Mouse (Mus musculus) large intestine, adult 2 months (tissue): Measurements from ENCODE around the gene Vmn2r106. TPM values are rescaled to one million over a fixed set of nuclear protein-coding genes. Genes with fewer than 3 reads are reported as not detected.

Source experiments
- DNase-seq: peaks from one replicate; pipeline ENCODE4 v3.0.0-alpha.2; 2012; ENCODE audit warnings: low read depth, low spot score
- WGBS: fragments of 180-500 bp; shearing (Covaris S2); methylation state at CpG from one replicate; pipeline ENCODE4 v1.1.7; 2018; 5-methylcytosine and 5-hydroxymethylcytosine counted together
- polyA plus RNA-seq: library from polyadenylated mRNA; depleted of rRNA; stranded (reverse); fragments of >200 nt; gene quantifications from 2 replicates; pipeline ENCODE4 v1.2.3, GENCODE M21; 2012; rRNA removed

Gene Vmn2r106
- polyA plus RNA-seq = not detected in 2 replicates

DNA sequence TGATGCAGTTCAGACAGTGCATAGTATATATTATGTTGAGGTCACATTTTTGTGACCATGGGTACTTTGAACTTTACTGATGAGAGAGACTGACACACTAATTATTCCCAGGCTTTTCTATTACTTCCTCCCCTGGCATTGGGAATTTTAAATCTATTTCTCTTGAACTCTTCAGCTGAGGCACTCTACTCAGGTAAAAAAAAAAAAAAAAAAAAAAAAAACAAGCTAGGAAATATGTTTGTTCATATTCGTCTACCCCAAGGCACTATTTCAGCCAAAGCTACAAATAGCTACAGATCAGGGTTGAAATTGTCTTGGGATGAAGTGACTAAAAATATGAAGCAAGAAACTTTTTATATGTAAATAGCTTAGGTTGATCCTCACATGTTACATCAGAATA, at the start of gene Vmn2r106:
Gene Vmn2r106, minus strand, starts transcription at position 101 of the 400 bp plus-strand sequence.
- WGBS = 61% methylated on average over 1 of the region's 1 CpGs
- no peak for DNase-seq

DNA sequence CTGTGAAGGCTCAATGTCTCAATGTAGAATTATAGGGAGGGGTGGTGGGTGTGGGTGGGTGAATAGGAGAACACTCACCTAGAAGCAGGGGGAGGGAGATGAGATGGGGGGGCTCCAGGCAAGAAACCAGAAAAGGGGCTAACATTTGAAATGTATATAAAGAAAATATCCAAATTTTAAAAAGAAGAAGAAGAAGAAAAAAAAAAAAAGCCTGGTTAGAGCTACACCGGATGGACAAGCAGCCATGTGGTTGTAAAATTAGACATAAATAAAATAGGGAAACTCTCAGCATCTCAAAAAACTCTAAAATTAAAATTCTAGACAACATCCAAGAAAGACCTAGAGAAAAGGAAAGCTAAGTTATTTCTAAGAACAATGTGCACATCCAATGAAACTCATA, 20.4 kb upstream of the Vmn2r106 start:
- 97% methylated on average over 1 of the region's 1 CpGs for WGBS
- DNase-seq = no peak

DNA sequence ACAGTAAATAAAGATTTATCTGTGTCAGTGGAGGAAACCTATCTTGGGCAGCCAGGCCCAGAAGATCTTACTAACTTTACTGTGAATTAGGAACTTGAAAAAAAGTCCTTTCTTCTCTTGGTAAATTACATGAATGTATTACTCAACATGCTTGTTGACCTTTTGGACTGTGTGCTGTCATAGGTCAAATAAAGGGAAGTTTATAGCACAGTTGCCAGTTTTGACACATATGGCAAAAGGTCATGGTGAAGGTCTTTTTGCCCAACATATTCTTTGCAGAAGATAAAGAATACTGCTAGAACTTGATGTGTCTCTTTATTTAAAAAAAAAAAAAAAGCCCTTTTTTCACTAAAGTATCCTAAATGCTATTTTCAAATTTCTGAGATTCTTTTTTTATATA, 1.6 kb upstream of the Vmn2r106 start:
- DNase-seq = no peak

- 53% methylated on average over 4 of the region's 4 CpGs for WGBS
- no peak for DNase-seq
These were observed 29.8 kb downstream of the Vmn2r106 start for GRCm38 (mm10) chr17:20255522-20255921.

- DNase-seq = no peak
- 61% methylated on average over 2 of the region's 2 CpGs for WGBS
These were observed 50.4 kb downstream of the Vmn2r106 start, which contains the start of gene Vmn2r105 for GRCm38 (mm10) chr17:20234952-20235351. Gene Vmn2r105 (minus strand): TSS chr17:20235052.

Other genes with a start within 250 kb of the Vmn2r106 start
- gene Vmn2r104, start 237.2 kb downstream of the Vmn2r106 start, polyA plus RNA-seq = not detected in 2 replicates
- not detected in 2 replicates for gene Fpr-rs7, start 171.3 kb downstream of the Vmn2r106 start, polyA plus RNA-seq
- gene Fpr-rs6, start 102.5 kb downstream of the Vmn2r106 start, polyA plus RNA-seq = not detected in 2 replicates
- gene Vmn2r105, start 50.5 kb downstream of the Vmn2r106 start, polyA plus RNA-seq = not detected in 2 replicates
- gene Vmn2r107, start 59.7 kb upstream of the Vmn2r106 start, polyA plus RNA-seq = not detected in 2 replicates
- not detected in 2 replicates for gene Vmn1r224, start 128.6 kb upstream of the Vmn2r106 start, polyA plus RNA-seq
- gene Vmn2r108, start 195.8 kb upstream of the Vmn2r106 start, polyA plus RNA-seq = not detected in 2 replicates
- gene Vmn1r225, start 212.6 kb upstream of the Vmn2r106 start, polyA plus RNA-seq = not detected in 2 replicates